Mouse (Mus musculus): ENCODE data around the gene Rce1.

Gene Rce1

DNA sequence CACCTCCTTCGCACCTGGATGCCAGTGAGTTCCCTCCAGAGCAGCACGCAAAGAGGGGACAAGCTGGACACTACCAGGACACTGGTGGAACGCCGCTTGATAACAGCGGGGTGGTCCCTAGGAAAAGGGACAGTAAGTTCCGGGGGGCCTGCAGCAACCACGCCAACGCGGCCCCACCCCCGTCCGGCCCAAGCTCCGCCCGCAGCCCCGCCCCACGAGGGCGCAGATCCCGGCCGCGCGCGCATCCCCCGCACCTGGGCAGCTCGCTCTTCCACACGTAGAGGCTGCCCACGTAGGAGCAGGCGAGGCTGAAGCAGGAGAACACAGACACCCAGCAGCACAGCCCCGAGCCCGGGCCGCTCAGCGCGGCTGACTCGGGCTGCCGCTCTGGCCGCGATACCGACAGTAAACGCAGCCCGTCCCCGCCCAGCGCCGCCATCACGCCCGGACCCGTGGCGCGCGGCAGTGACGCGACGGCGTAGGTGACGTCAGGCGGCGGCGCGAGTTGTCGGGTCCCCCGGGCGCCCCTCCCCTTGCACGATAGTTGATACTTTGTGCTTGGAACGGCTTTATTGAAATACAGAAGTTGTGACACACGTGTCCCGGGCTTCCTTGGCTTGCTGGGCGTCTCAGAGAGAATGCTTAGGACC is at the start of gene Rce1:
Gene Rce1 (minus strand): TSS at position 463 of the 650 bp plus-strand sequence.
- no peak for DNase-seq (ENCODE audit: extremely low spot score, low read depth, low spot score)

DNA sequence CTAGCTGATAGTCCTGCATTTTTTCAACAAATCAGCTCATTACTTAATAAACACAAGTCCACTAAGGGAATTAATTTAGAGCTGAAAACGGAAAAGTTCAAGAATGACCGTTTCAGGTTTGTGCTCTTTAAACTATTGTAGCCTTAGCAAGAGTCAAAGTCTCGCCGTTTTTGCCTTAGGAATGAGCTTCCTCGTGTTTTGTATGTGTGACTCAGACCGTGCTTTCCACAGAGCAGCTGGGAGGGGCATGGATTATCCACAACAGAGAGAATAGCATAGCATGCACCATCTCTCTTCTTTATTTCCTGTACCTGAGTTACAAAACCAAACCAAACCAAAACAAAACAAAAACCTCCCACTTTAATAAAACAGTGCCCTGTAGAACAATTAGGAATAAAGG is 47.0 kb upstream of the Rce1 start:
- no peak for DNase-seq (ENCODE audit: extremely low spot score, low read depth, low spot score)

DNA sequence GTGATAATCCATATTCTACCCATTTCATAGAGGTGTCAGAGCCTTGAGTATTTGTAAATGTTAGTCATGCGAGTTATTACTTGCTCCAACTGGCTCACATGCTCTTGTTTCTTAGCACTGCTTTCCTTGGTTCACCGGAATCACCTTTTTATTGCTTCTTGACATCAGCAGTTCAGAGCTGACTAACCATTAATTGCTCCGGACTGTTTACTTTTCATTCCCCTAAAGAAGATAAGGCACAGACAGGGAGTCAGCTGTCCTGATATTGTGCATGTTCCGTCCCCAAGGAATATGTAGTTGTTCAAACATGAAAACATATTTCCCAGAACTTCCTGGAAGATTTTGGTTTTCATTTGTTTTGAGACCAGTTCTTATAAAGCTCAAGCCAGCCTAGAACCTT is 45.3 kb upstream of the Rce1 start:
- no peak for DNase-seq (ENCODE audit: extremely low spot score, low read depth, low spot score)

DNA sequence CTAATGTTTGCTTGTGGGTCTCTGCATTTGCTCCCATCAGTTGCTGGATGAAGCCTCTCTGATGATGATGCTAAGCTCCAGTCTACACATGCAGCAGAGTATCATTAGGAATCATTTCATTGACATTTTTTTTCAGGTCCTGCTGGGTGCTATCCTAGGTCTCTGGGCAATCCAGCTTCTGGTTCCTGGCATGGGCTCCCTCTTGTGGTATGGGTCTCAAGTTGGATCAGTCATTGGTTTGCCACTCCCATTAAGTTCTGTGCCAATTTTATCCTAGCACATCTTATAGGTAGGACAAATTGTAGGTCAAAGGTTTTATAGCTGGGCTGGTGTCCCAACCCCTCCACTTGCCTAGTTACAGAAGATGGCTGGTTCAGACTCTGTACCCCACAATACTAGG is 41.4 kb upstream of the Rce1 start:
- DNase-seq (ENCODE audit: extremely low spot score, low read depth, low spot score), result no peak

DNA sequence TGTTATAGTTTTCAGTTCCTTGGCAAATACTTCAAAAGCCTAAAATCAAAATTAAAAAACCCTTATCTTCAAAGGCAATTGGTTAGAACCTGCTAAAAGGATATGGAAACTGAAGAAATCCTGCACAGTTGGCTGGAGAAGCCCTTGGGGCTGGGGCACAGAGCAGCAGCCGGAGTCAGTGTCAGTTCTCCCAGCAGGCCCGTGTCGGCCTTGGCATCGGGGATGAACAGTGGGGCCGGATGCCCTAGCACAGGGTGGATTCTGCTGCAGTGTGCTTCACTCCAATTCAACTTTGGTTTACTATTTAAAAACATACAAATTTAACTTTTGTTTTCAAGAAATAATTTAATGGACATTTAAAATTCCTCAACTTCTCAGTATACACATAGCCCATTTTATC is 32.7 kb upstream of the Rce1 start:
- DNase-seq (ENCODE audit: extremely low spot score, low read depth, low spot score), result no peak

DNA sequence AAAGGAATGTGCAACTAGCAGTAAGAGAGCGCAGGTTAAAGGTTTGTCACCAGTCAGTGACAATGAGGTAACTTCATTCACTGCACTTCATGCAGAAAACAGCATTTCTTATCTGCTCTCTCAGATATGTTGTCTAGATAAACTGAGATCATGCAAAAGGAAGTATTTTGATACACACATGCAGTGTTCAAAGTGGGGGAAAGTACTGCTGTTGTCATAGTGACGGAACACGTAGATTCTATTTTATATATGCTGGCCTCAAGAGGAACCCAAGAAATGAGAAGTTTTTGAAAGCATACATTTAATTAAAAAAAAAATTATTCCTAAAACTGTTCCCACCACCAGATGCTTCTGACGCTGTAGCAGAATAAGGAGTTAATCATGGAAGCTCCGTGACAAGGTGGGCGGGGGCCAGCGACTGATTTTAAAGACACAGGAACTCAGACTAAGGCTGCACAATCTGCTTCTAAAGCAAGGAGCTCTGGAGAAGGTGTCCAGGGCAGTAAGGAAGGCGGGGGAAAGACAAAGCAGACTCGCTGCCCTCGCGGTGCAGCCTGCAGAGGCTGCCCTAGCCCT is 21.6 kb upstream of the Rce1 start:
- no peak for DNase-seq (ENCODE audit: extremely low spot score, low read depth, low spot score)

DNA sequence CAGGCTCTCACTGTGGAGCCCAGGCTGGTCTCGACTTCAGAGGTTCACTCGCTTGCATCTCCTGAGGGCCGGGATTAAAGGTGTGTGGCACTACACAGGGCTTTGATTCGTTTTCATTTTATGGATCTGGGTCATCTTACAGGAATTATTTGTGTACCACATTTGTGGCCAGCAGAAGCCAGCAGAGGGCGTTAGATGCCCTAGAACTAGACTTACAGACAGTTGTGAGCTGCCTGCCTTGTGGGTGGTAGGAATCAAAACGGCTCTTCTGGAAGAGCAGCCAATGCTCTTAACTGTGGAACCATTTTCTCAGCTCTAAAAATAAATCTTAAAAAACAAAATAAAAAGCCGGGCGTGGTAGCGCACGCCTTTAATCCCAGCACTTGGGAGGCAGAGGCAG is 18.8 kb upstream of the Rce1 start:
- DNase-seq (ENCODE audit: extremely low spot score, low read depth, low spot score), result no peak

DNA sequence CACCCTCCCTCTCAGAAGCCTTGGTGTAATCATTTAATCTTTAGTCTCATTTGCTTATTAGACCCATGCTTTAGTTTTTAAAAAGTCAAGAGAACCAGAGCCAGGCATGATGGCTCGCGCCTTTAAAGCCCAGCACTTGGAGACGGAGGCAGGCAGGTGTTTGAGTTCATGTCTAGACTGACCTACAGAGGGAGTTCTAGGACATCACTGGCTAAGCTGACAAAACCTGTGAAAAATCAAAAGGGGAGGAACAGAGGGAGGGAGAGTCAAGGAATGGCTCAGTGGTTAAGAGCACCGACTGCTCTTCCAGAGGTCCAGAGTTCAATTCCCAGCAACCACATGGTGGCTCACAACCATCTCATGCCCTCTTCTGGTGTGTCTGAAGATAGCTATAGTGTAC is 10.5 kb upstream of the Rce1 start:
- no peak for DNase-seq (ENCODE audit: extremely low spot score, low read depth, low spot score)

DNA sequence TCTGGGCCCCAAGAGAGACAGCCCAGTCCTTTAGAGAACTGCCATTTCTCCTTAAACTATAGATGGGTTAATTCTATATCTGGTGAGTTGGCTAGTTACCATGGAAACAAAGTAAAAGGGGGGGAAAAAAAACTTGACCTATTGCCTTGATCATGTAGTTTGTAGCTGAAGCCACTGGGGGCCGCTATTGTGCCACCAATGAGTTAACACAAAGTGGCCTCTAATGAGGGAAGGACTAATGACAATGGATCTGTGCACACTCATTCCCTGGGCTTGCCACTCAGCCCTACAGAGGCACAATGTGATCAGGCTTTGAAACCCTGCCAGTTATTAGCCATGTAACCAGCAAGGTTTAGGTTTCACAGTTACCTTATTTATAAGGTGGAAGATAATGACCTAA is 3.4 kb upstream of the Rce1 start:
- peak; percentile 42 for DNase-seq (ENCODE audit: extremely low spot score, low read depth, low spot score)

DNA sequence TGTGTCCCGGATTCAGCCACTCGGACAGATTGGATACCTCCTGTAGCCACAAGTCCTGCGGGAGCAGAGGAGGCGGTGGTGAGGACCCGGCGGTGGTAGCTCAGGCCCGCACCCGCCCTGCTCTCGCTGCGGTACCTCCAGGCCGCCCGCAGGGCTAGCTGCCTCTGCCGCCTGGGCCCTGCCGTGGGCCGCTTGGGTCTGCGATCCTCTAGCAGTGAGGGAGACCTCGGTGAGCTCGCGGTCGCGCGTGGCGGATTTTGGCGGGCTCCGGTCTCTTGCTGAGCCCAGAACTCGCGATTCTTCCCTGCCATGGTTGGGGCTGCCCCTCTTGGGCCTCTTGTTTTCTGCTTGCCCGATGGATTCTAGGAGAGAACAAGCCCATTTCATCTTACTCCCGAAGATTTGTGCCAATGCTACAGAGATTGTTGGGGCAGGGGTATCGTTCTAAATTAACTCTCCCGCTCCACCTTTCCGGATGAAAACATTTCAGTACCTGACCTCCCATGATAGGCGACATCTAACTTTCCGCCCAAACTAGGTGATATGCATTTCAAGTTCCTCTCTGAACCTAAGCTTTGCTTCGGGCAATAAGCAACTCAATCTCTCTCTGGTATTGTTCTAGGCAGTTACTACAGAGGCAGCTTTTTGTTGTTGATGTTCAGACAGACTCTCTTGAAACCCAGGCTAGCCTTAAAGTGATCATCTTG is 541 bp upstream of the Rce1 start:
- DNase-seq (ENCODE audit: extremely low spot score, low read depth, low spot score), result no peak

DNA sequence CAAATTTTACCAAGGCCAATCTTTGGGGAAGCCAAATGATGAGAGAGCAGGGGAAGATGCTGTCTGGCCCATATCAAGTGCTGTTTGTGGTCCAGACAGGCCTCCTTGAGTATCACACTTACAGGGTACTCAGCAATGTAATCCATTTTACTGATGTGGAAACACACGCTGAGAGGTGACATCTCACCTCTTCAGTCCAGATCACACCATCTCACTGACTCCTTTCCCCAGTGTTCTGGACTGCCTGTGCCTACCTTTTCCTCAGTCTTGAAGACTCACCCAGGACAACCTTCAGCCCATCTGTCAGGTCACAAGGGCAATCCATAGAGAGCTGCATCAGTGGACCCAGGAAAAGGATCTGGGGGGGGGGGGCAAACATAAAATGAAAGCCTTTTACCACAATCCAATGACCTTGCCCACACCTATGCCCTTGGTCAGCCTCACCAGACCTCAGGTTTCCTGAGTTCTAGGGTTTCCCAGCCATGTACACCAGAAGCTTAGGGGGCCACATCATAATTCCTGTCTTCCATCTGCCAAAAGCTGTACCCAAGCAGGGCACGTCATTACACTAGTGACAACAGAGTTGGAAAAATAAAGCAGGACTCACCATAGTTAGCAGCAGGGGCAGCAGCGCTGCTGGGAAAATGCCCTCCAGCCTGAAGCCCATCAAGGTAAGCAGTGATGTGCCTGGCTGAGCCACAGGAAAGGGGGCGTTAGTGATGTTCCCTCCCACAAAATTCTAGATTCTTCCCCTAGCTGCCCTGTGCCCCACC is 849 bp downstream of the Rce1 start:
- no peak for DNase-seq (ENCODE audit: extremely low spot score, low read depth, low spot score)

DNA sequence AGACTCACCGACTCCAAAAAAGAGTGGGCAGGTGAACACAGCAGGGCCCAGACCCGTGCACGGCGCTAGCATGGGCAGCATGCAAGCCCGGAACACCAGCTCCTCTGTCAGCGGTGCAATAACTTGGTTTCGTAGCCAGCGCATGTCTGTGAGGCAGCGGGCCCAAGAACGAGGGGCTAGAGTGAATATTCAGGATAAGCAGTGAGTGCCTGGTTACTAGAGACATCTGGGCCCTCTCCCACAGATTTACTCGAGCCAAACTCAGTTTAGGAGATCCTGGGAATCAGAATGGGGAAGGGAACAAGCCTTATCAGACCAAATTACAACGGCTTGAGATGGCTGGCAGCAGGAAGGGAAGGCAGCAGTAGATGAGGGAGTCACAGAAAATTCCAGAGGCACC is 1.4 kb downstream of the Rce1 start:
- DNase-seq (ENCODE audit: extremely low spot score, low read depth, low spot score), result no peak

DNA sequence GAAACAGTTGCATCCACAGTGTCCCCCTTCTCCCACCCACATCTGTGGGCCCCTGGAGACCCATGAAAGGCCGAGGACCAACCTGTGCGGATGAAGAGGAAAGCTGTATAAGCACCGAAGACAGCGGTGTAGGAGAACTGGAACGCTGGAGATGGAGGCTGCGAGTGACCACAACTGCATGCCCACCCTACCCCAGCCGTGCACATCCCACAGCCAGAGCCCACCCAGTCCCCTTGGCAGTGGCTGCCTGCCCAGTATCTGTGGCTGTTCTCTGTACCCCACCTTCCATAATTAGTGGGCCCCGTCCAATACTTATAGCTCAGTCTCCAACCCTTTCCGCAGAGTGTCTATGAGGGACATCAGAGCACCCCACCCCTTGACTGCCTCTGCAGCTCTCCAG is 2.0 kb downstream of the Rce1 start:
- no peak for DNase-seq (ENCODE audit: extremely low spot score, low read depth, low spot score)

DNA sequence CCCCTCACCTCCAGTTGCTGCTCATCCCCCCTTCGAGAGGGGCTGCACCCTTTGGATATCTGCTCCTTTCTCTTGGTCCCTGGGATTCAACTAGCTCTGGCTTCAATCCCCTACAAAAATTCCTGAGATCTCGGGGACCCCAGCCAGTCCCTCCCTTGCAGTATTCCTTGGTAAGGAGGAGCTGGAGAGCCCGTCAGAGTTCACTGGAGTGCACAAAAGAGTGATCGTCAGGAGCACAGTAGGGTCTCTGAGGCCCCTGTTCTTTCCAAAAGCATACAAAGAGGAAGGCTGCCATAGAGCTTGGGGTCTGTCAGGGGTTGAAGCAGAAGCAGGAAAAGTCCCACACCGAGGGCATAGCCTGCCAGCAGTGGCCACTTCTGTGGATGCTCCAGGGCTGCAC is 2.7 kb downstream of the Rce1 start:
- DNase-seq (ENCODE audit: extremely low spot score, low read depth, low spot score), result no peak

DNA sequence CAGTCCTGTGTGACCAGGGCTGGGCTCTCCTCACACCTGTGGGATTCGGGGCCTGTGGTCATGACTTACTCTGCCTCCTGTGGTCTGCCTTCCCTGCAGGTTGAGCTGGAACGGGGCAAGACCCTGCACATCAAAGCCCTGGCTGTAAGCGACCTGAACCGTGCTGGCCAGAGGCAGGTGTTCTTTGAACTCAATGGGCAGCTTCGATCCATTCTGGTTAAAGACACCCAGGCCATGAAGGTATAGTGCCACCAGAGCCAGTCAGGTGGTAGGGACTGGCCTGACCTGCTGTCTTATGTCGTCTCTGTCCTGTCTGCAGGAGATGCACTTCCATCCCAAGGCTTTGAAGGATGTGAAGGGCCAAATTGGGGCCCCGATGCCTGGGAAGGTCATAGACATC is 4.7 kb downstream of the Rce1 start:
- no peak for DNase-seq (ENCODE audit: extremely low spot score, low read depth, low spot score)

DNA sequence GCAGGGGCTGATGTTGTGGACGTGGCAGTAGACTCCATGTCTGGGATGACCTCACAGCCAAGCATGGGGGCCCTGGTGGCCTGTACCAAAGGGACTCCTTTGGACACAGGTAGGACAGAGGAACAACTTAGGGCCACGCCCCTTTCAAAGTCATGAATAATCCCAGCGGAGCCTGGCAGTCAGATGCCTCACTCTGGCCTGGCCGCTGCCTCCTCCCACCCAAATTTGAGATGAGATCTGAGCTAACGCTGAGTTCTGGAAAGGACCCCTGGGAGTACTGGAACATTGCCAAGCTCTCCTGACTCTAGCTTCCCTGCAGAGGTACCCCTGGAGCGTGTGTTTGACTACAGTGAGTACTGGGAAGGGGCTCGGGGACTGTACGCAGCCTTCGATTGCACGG is 6.0 kb downstream of the Rce1 start:
- DNase-seq (ENCODE audit: extremely low spot score, low read depth, low spot score), result no peak

DNA sequence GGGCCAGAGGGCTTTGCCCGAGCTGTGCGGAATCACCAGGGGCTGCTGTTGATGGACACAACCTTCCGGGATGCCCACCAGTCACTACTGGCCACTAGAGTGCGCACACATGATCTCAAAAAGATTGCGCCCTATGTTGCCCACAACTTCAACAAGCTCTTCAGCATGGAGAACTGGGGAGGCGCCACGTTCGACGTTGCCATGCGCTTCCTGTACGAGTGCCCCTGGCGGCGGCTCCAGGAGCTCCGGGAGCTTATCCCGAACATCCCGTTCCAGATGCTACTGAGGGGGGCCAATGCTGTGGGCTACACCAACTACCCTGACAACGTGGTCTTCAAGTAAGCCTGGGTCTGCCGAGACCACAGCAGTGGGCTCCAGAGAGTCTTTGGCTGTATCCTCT is 7.3 kb downstream of the Rce1 start:
- DNase-seq (ENCODE audit: extremely low spot score, low read depth, low spot score), result no peak

DNA sequence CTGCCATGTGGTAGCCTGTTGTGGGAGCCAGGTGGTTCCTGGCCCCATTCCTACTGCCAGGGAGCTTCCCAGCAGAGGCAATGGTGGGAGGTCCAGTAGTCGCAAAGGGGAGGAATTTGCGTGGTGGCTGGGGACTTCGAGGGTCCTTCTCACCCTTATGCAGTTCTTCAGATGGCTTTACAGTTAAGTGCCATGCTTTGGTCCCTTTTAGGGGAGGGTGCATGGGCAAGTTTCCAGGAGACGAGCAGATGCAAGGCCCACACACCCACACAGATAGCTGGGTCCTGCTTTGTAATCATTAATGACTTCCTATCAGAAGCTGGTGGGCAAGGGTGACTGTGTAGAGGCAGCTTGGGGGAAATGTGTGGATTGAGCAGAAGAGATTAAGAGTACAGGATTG is 8.9 kb downstream of the Rce1 start:
- DNase-seq (ENCODE audit: extremely low spot score, low read depth, low spot score), result no peak

DNA sequence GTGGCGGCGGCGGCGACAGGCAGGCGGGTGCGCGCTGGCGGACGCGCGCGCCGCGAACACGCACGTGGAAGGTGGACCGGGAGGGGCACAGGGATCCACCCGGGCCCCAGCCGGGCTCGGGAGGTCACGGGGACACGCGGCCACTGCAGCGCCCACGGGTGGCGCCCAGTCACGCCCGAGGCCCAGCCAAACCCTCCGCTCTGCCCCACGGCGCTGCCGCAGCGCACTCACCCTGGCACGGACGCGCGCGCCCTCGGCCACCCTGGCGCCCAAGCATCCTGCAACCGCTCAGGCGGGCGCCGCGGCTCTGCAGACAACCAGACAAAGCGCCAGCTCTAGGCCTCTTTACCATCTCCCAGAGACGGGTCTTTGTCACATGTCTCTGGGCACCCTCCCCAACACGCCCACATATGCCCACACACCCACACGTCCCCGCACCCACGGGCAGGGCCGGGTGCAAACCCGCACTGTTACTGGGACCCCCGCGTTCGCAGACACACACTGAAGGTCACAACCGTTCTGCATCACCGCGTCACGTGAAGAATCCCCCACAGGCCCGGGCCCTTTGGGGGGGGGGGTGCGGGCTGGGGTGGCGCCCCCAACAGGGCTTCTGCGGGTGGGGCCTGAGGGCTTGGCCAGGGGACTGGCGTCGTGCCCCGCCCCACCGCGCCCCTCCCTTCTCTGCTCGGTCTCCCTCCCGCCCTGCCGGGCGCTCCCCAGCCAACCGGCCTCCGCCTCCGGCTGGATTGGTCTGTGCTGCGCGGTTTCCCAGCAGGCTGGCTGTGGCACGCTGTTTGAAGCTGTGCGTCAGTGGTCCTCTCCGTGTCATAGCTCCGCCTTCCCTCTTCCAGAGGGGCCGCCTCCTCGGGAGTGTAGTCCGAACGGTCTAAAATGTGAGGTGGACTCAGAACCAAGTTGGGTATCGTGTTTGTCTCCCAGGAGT is 10.0 kb downstream of the Rce1 start, which contains the start of gene Lrfn4:
Gene Lrfn4 (minus strand): TSS at position 517 of the 943 bp plus-strand sequence.
- peak; percentile 79 for DNase-seq (ENCODE audit: extremely low spot score, low read depth, low spot score)

DNA sequence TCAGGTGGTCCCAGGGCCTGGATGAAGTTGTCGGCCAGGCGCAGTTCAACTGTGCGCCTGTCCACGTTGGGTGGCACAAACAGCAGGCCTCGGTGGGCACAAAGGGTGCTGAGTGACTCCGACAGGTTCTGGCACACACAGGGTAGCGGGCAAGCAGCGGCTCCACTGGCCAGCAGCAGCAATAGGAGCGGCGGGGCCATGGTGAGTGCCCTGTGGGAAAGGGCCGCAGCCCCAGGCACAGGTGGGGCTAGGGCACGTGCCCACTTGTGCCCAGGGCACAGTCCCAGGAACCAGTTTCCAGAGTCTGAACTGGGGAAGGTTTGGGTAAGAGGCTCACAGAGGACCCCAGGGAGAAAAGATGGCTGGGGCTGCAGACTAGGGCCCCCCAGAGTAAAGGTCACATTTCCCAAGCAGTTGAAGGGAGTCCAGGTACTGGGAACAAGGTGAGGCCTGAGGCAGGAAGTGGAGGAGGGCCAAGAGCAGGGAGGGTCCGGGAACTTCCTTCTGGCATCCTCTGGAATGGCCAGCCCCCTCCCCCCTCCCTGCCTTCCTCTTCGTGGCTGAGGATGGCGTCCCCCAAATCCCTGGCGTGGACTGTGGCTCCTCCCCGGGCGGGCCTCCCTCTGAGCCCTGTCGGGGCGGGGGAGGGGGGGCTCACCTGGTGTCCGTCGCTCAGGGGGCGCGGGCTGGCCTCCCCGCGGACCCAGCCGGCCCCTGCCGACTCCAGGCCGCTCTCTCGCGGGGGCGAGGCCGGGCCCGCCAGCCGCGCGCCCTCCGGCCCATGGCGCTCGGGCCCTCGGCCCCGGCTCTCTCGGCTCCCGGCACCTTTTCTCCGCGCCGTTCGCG is 10.9 kb downstream of the Rce1 start:
- no peak for DNase-seq (ENCODE audit: extremely low spot score, low read depth, low spot score)
